Mouse (Mus musculus): Measurements from ENCODE around the gene Gnb3.
"Not testable (repeated sequence)": the region's sequence is repeated elsewhere in the genome, so short reads cannot be mapped to it uniquely, and the experiment has no call there.

The Gnb3 gene

GRCm38 (mm10) chr6:124814858-124815774 lies 25.0 kb downstream of the Gnb3 start:
- no peak for DNase-seq

- DNase-seq = no peak
Observed at GRCm38 (mm10) chr6:124814448-124814847, 25.6 kb downstream of the Gnb3 start.

- peak; percentile 81 to 83 for DNase-seq
Observed at GRCm38 (mm10) chr6:124813933-124814332, 26.1 kb downstream of the Gnb3 start, which contains the start of gene Tpi1. TSS of gene Tpi1 (minus strand) at chr6:124814296.

- DNase-seq = peak; percentile 58 to 60
Observed at GRCm38 (mm10) chr6:124813496-124813895, 26.6 kb downstream of the Gnb3 start.

- no peak for DNase-seq
Observed at GRCm38 (mm10) chr6:124812848-124813247, 27.2 kb downstream of the Gnb3 start.

- no peak for DNase-seq
Observed at GRCm38 (mm10) chr6:124811701-124812560, 28.1 kb downstream of the Gnb3 start.

GRCm38 (mm10) chr6:124811403-124811665 lies 28.7 kb downstream of the Gnb3 start:
- DNase-seq = no peak

- DNase-seq = not testable (repeated sequence)
Observed at GRCm38 (mm10) chr6:124810566-124811402, 29.3 kb downstream of the Gnb3 start.

GRCm38 (mm10) chr6:124809775-124810538 lies 30.1 kb downstream of the Gnb3 start:
- DNase-seq = no peak

- peak; percentile 67 to 70 for DNase-seq
Observed at GRCm38 (mm10) chr6:124809052-124809774, 30.9 kb downstream of the Gnb3 start.

- peak; percentile 44 for DNase-seq
Observed at GRCm38 (mm10) chr6:124808358-124809012, 31.6 kb downstream of the Gnb3 start, which contains the start of gene Spsb2. TSS of gene Spsb2 (plus strand) at chr6:124808661.

GRCm38 (mm10) chr6:124807986-124808357 lies 32.1 kb downstream of the Gnb3 start:
- DNase-seq = no peak

- DNase-seq = no peak
Observed at GRCm38 (mm10) chr6:124807366-124807765, 32.7 kb downstream of the Gnb3 start.

GRCm38 (mm10) chr6:124806446-124807140 lies 33.5 kb downstream of the Gnb3 start:
- DNase-seq = no peak

GRCm38 (mm10) chr6:124805341-124806321 lies 34.4 kb downstream of the Gnb3 start:
- DNase-seq = peak; percentile 93 to 95

GRCm38 (mm10) chr6:124804341-124804740 lies 35.7 kb downstream of the Gnb3 start:
- no peak for DNase-seq

GRCm38 (mm10) chr6:124803691-124804090 lies 36.4 kb downstream of the Gnb3 start:
- DNase-seq = not testable (repeated sequence)

- no peak for DNase-seq
Observed at GRCm38 (mm10) chr6:124803061-124803460, 37.0 kb downstream of the Gnb3 start.

- DNase-seq = not testable (repeated sequence)
Observed at GRCm38 (mm10) chr6:124802400-124802799, 37.7 kb downstream of the Gnb3 start.
